Mouse (Mus musculus) kidney, postnatal 14 days (tissue): ENCODE data around the gene Cdc7.

Source experiments
- DNase-seq: peaks from one replicate; pipeline ENCODE4 v3.0.0; 2022; ENCODE audit warnings: mixed read lengths

Gene Cdc7

GRCm38 (mm10) chr5:107025809-107026208 lies 61.7 kb downstream of the Cdc7 start:
- peak; percentile 56 for DNase-seq

- DNase-seq = no peak
Measured at GRCm38 (mm10) chr5:107027616-107028015, 63.5 kb downstream of the Cdc7 start.

GRCm38 (mm10) chr5:107028557-107028956 lies 64.4 kb downstream of the Cdc7 start:
- DNase-seq = no peak

- no peak for DNase-seq
Measured at GRCm38 (mm10) chr5:107029801-107030200, 65.7 kb downstream of the Cdc7 start.

GRCm38 (mm10) chr5:107030821-107031220 lies 66.7 kb downstream of the Cdc7 start:
- no peak for DNase-seq
